Mouse (Mus musculus) neural tube, embryonic 15.5 days (tissue): ENCODE data around the gene Micu1. TPM values are rescaled to one million over a fixed set of nuclear protein-coding genes. Genes with fewer than 3 reads are reported as not detected.

ENCODE experiments used
- polyA plus RNA-seq: library from polyadenylated mRNA; unstranded; fragments of >200 nt; fragmentation: Nextera tagmentation; extraction: Ambion mirVana; gene quantifications from 2 replicates; pipeline ENCODE4 v1.2.1, GENCODE M21; 2015

Gene Micu1
- polyA plus RNA-seq, 1 experiment from 2014 or later = 92.6 TPM

Other genes with a start within 250 kb of the Micu1 start
- not detected in 2 replicates for gene Gm10322, start 86.4 kb upstream of the Micu1 start, polyA plus RNA-seq
- 49.2 and 51.7 TPM in 2 replicates for gene Mcu, start 85.8 kb upstream of the Micu1 start, polyA plus RNA-seq
- 17.2 and 20.6 TPM in 2 replicates for gene Dnajb12, start 177.1 kb downstream of the Micu1 start, polyA plus RNA-seq
- 80.8 and 91.6 TPM in 2 replicates for gene Ddit4, start 249.4 kb downstream of the Micu1 start, polyA plus RNA-seq